ENCODE assay signal across 21 mouse cellular contexts in genomic region chr6:91154685-91155084, GRCm38 (mm10). TPM values are rescaled to one million over a fixed set of nuclear protein-coding genes. Genes with fewer than 3 reads are reported as not detected.
A peak's percentile ranks its signal among the peaks of the same experiment; 100 is the strongest.
DNase-seq lines count a peak whose midpoint lies in the region; ATAC-seq and TF ChIP-seq lines count a peak whose summit lies in the region.
"Had no signal": no experiment of that assay in that cellular context is flagged by ENCODE, and none has a peak within 500 bp of the region (broad histone marks: within the 10 kb centered on the region; RNA-seq: fewer than 3 reads in every experiment).

No protein-coding gene starts in this region.

- no peaks in the 10 kb centered on the region for H3K79me2 ChIP-seq in heart, adult 2 months (replicated peaks; ENCODE audit: control insufficient read depth, insufficient read depth, low read length)

- peaks cover 22% of the 10 kb centered on the region for H3K27me3 ChIP-seq in liver, embryonic 15.5 days
- 0 out of 2 replicates have a peak, but pooled peaks cover 6% of the 10 kb centered on the region for H3K27me3 ChIP-seq in liver, embryonic 11.5 days (replicated peaks; ENCODE audit: control insufficient read depth, insufficient read depth, low read length)
- no peaks in the 10 kb centered on the region for H3K27me3 ChIP-seq in neural tube, embryonic 15.5 days (replicated peaks)
- H3K27me3 ChIP-seq in heart, adult 2 months (ENCODE audit: control insufficient read depth, insufficient read depth, low read length), result no peaks in the 10 kb centered on the region
- H3K27me3 ChIP-seq: embryonic facial prominence, embryonic 15.5 days; intestine, embryonic 15.5 days; limb, embryonic 12.5 days; neural tube, embryonic 12.5 days had no signal

- H3K4me3 ChIP-seq in liver, embryonic 15.5 days (replicated peaks), result no peak overlapping the region
- no peak overlapping the region for H3K4me3 ChIP-seq in liver, embryonic 11.5 days (ENCODE audit: low read depth, low read length)
- H3K4me3 ChIP-seq in neural tube, embryonic 15.5 days (replicated peaks), result no peak overlapping the region
- no peak overlapping the region for H3K4me3 ChIP-seq in heart, adult 2 months
- H3K4me3 ChIP-seq: embryonic facial prominence, embryonic 15.5 days; heart, embryonic 15.5 days; intestine, embryonic 15.5 days; limb, embryonic 12.5 days; lung, embryonic 15.5 days; neural tube, embryonic 12.5 days had no signal

- intact Hi-C loops in heart, adult 2 months (cut with DNase I), result no loop called here

- no peak overlapping the region for H3K4me2 ChIP-seq in liver, embryonic 15.5 days
- H3K4me2 ChIP-seq in liver, embryonic 11.5 days, result no peak overlapping the region
- H3K4me2 ChIP-seq in neural tube, embryonic 15.5 days, result no peak overlapping the region
- H3K4me2 ChIP-seq: embryonic facial prominence, embryonic 15.5 days; intestine, embryonic 15.5 days had no signal

- peak overlapping the region; percentile 77 for H3K27ac ChIP-seq in liver, embryonic 15.5 days (replicated peaks)
- no peak overlapping the region for H3K27ac ChIP-seq in liver, embryonic 11.5 days (ENCODE audit: low read depth, low read length)
- peak overlapping the region; percentile 91 for H3K27ac ChIP-seq in neural tube, embryonic 15.5 days (replicated peaks)
- no peak overlapping the region for H3K27ac ChIP-seq in heart, adult 2 months
- H3K27ac ChIP-seq: embryonic facial prominence, embryonic 15.5 days; intestine, embryonic 15.5 days; neural tube, embryonic 12.5 days had no signal

- no peaks in the 10 kb centered on the region for H3K9me3 ChIP-seq in liver, embryonic 15.5 days (replicated peaks)
- H3K9me3 ChIP-seq in liver, embryonic 11.5 days (ENCODE audit: control insufficient read depth, low read length), result 0 out of 2 replicates have a peak, but pooled peaks cover 2% of the 10 kb centered on the region
- no peaks in the 10 kb centered on the region for H3K9me3 ChIP-seq in neural tube, embryonic 15.5 days (replicated peaks)
- H3K9me3 ChIP-seq: embryonic facial prominence, embryonic 15.5 days; heart, embryonic 15.5 days; intestine, embryonic 15.5 days; lung, embryonic 15.5 days; neural tube, embryonic 12.5 days had no signal

- 48% methylated on average over 4 of the region's 4 CpGs for WGBS in liver, embryonic 15.5 days (ENCODE audit: insufficient replicate concordance)
- WGBS in liver, embryonic 11.5 days, result 58% methylated on average over 4 of the region's 4 CpGs
- WGBS in neural tube, embryonic 15.5 days, result 63% methylated on average over 4 of the region's 4 CpGs
- 54% methylated on average over 4 of the region's 4 CpGs for WGBS in heart, adult 2 months

- TF ChIP-seq CTCF in heart, adult 2 months (IDR thresholded peaks at IDR 0.05), result no peak

- 0 out of 2 replicates have a peak, but pooled peaks cover 5% of the 10 kb centered on the region for H3K36me3 ChIP-seq in liver, embryonic 15.5 days (replicated peaks)
- no peaks in the 10 kb centered on the region for H3K36me3 ChIP-seq in liver, embryonic 11.5 days (ENCODE audit: control insufficient read depth, insufficient read depth, low read length)
- 0 out of 2 replicates have a peak, but pooled peaks cover 3% of the 10 kb centered on the region for H3K36me3 ChIP-seq in neural tube, embryonic 15.5 days
- H3K36me3 ChIP-seq in heart, adult 2 months (ENCODE audit: control insufficient read depth, insufficient read depth, low read length), result no peaks in the 10 kb centered on the region
- H3K36me3 ChIP-seq: heart, embryonic 15.5 days; intestine, embryonic 15.5 days; lung, embryonic 15.5 days; neural tube, embryonic 12.5 days had no signal

- H3K9ac ChIP-seq in liver, embryonic 15.5 days, result no peak overlapping the region
- no peak overlapping the region for H3K9ac ChIP-seq in liver, embryonic 11.5 days (ENCODE audit: low read depth, low read length)
- H3K9ac ChIP-seq in neural tube, embryonic 15.5 days (replicated peaks), result no peak overlapping the region
- H3K9ac ChIP-seq in heart, adult 2 months (ENCODE audit: low read depth, low read length), result no peak overlapping the region
- H3K9ac ChIP-seq: embryonic facial prominence, embryonic 15.5 days; heart, embryonic 15.5 days; intestine, embryonic 15.5 days; limb, embryonic 12.5 days; lung, embryonic 15.5 days; neural tube, embryonic 12.5 days had no signal

- no peak for TF ChIP-seq POLR2A in heart, adult 2 months (IDR thresholded peaks at IDR 0.05; ENCODE audit: insufficient read depth, low read depth, low read length)

- no peak for TF ChIP-seq EP300 in heart, adult 2 months (IDR thresholded peaks at IDR 0.05; ENCODE audit: insufficient read depth, low read depth, low read length)

- DNase-seq in cerebellum, adult 11-12 months, result peak; percentile 32
- DNase-seq in cerebellum, adult 8-10 months, result no peak
- DNase-seq in liver, embryonic 11.5 days (ENCODE audit: low spot score), result no peak
- DNase-seq in thymus, postnatal 4 days, result peak; percentile 54
- DNase-seq in spleen, postnatal 10 days (ENCODE audit: low spot score in 2 of 2), result no peak
- DNase-seq in heart, adult 2 months, result no peak
- DNase-seq: cerebellum, adult 11 months; gastrocnemius, postnatal 36 days; kidney, postnatal 25 days; layer of hippocampus, postnatal 36 days; spleen, adult 18-20 months had no signal

- no peak for ATAC-seq in liver, embryonic 15.5 days (ENCODE audit: insufficient read depth)
- ATAC-seq in liver, embryonic 11.5 days (replicated peaks; ENCODE audit: low FRiP score), result no peak
- no peak for ATAC-seq in neural tube, embryonic 15.5 days (ENCODE audit: low FRiP score)
- ATAC-seq: intestine, embryonic 15.5 days had no signal

- H3K4me1 ChIP-seq in liver, embryonic 15.5 days (replicated peaks), result peaks cover 85% of the 10 kb centered on the region
- peaks cover 36% of the 10 kb centered on the region for H3K4me1 ChIP-seq in liver, embryonic 11.5 days (replicated peaks; ENCODE audit: control insufficient read depth, insufficient read depth, low read length)
- peaks cover 69% of the 10 kb centered on the region for H3K4me1 ChIP-seq in neural tube, embryonic 15.5 days
- peaks cover 3% of the 10 kb centered on the region for H3K4me1 ChIP-seq in heart, adult 2 months (ENCODE audit: control insufficient read depth, insufficient read depth, low read length)

RNA-seq across cellular contexts. Expression of gene Hdac11, which starts 1.8 kb away (rescaled TPM):
- 5.6 and 5.9 TPM in 2 replicates for polyA plus RNA-seq in liver, embryonic 15.5 days (2015; fragmentation: Nextera tagmentation; extraction: Ambion mirVana)
- 7.1 and 7.2 TPM in 2 replicates for polyA plus RNA-seq in liver, embryonic 11.5 days (2014; fragmentation: Nextera tagmentation; extraction: Ambion mirVana)
- polyA plus RNA-seq in neural tube, embryonic 15.5 days (2015; fragmentation: Nextera tagmentation; extraction: Ambion mirVana), result 41.7 and 51.5 TPM in 2 replicates
- 10 to 100 TPM; 17.4 to 18.4 TPM for total RNA-seq in heart, adult 2 months (2021)
- polyA plus RNA-seq in heart, adult 2 months (2012; rRNA removed), result 22.7 and 28.4 TPM in 2 replicates

RNA-seq across cellular contexts. Expression of gene Nup210, which starts 38.1 kb away (rescaled TPM):
- polyA plus RNA-seq in liver, embryonic 15.5 days (2015; fragmentation: Nextera tagmentation; extraction: Ambion mirVana), result 32.0 and 37.1 TPM in 2 replicates
- polyA plus RNA-seq in liver, embryonic 11.5 days (2014; fragmentation: Nextera tagmentation; extraction: Ambion mirVana), result 53.5 and 58.3 TPM in 2 replicates
- 15.4 and 18.4 TPM in 2 replicates for polyA plus RNA-seq in neural tube, embryonic 15.5 days (2015; fragmentation: Nextera tagmentation; extraction: Ambion mirVana)
- 1 to 10 TPM; 2.5 to 3.4 TPM for total RNA-seq in heart, adult 2 months (2021)
- 2.4 and 6.4 TPM in 2 replicates for polyA plus RNA-seq in heart, adult 2 months (2012; rRNA removed)

RNA-seq across cellular contexts. Expression of gene Fbln2, which starts 57.6 kb away (rescaled TPM):
- polyA plus RNA-seq in liver, embryonic 15.5 days (2015; fragmentation: Nextera tagmentation; extraction: Ambion mirVana), result 6.2 and 6.5 TPM in 2 replicates
- 33.3 and 36.3 TPM in 2 replicates for polyA plus RNA-seq in liver, embryonic 11.5 days (2014; fragmentation: Nextera tagmentation; extraction: Ambion mirVana)
- 33.7 and 47.7 TPM in 2 replicates for polyA plus RNA-seq in neural tube, embryonic 15.5 days (2015; fragmentation: Nextera tagmentation; extraction: Ambion mirVana)
- 10 to 100 TPM; 55.8 to 56.9 TPM for total RNA-seq in heart, adult 2 months (2021)
- polyA plus RNA-seq in heart, adult 2 months (2012; rRNA removed), result 117 and 153 TPM in 2 replicates
- total RNA-seq: common myeloid progenitor, adult 5-6 weeks; megakaryocyte, adult 5-6 weeks had no signal

Comparison
In these comparisons a context has a peak if more than half of its experiments do, and no peak if none do; other contexts are left out.
1. DNase-seq: peak in cerebellum, adult 11-12 months (single experiment) and thymus, postnatal 4 days (single experiment); none in cerebellum, adult 8-10 months (single experiment), liver, embryonic 11.5 days (single experiment), spleen, postnatal 10 days (0 of 2) and heart, adult 2 months (0 of 2).
2. H3K27ac ChIP-seq: peak in liver, embryonic 15.5 days (single experiment) and neural tube, embryonic 15.5 days (single experiment); none in liver, embryonic 11.5 days (single experiment) and heart, adult 2 months (single experiment).